Mouse (Mus musculus) spleen, adult 2 months (tissue): ENCODE measurements around the gene Ei24.

Experiments
- CTCF ChIP-seq: fragments of 200-500 bp; IDR thresholded peaks from 2 replicates; pipeline ENCODE4 v1.5.1; 2011; ENCODE audit warnings: mild to moderate bottlenecking, inconsistent platforms; ENCODE audit not compliant: insufficient read depth, insufficient read length, insufficient replicate concordance; ENCODE audit errors: extremely low read depth
- POLR2A ChIP-seq: fragments of 200-500 bp; IDR thresholded peaks from 2 replicates; pipeline ENCODE4 v1.6.1; 2011; ENCODE audit warnings: low read depth, low read length, inconsistent platforms

GRCm38 (mm10) chr9:36801961-36802360 is 4.8 kb upstream of the Ei24 start:
- TF ChIP-seq CTCF (no peak), POLR2A (no peak)
